Comparison of ENCODE assay signal across 22 mouse cellular contexts in the genomic region with DNA sequence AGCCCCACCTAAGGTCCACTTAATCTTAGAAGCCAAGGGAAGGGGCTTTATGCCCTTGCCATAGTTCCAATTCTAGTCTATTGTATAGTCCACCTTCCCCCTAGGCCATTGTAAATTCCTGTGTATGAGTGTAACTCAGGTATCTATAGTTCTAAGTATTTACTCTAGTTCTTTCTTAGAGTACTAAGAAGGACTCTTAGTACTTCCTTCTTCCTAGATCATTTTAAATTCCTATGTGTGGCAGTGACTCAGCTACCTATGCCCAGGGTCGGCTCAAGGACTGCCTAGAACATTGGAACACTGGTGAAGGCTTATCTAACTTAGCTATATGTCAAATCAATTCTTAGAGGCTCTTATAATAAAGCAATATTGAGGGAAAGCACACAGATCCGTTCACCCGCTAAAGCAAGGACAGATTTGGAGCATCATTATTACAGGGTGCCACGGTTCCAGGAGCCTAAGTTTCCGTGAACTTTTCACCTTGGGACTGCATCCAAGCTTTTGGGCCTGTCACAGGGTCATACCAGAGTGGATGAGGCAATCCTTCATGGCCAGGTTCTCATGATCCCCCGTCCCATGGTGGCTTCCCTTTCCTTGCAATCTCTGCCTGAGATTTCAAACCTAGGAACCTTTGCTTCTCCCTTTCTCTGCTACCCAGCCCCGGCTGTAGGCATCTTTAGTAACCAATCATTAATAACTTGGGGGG.
A peak's percentile ranks its signal among the peaks of the same experiment; 100 is the strongest.
DNase-seq lines count a peak whose midpoint lies in the region; ATAC-seq and TF ChIP-seq lines count a peak whose summit lies in the region.
"Had no signal": no experiment of that assay in that cellular context is flagged by ENCODE, and none has a peak within 500 bp of the region (broad histone marks: within the 10 kb centered on the region; RNA-seq: fewer than 3 reads in every experiment).

No protein-coding gene starts in this region.

- H3K36me3 ChIP-seq in liver, adult 2 months (ENCODE audit: control insufficient read depth, insufficient read depth, low read length) = no peaks in the 10 kb centered on the region
- H3K36me3 ChIP-seq in lung, postnatal 0 days (ENCODE audit: insufficient read depth, low read length) = no peaks in the 10 kb centered on the region
- H3K36me3 ChIP-seq: embryonic facial prominence, embryonic 13.5 days; embryonic facial prominence, embryonic 15.5 days; forebrain, embryonic 10.5 days; forebrain, embryonic 12.5 days had no signal

- no peaks in the 10 kb centered on the region for H3K79me2 ChIP-seq in liver, adult 2 months (ENCODE audit: control insufficient read depth, insufficient read depth, low read length)

- TF ChIP-seq POLR2A in liver, adult 2 months (IDR thresholded peaks at IDR 0.05; ENCODE audit: extremely low read depth, insufficient read depth, low read length) = no peak
- no peak for TF ChIP-seq POLR2A in lung, adult 2 months (IDR thresholded peaks at IDR 0.05; ENCODE audit: borderline replicate concordance, extremely low read depth, low read depth, low read length)

- WGBS in liver, adult 2 months = 29% methylated on average over 7 of the region's 7 CpGs
- WGBS in lung, postnatal 0 days = 50% methylated on average over 7 of the region's 7 CpGs
- WGBS in lung, adult 2 months = 55% methylated on average over 7 of the region's 7 CpGs

- no peak overlapping the region for H3K4me2 ChIP-seq in lung, postnatal 0 days (replicated peaks; ENCODE audit: low read depth, low read length)
- H3K4me2 ChIP-seq: embryonic facial prominence, embryonic 13.5 days; embryonic facial prominence, embryonic 15.5 days; forebrain, embryonic 12.5 days had no signal

- no peaks in the 10 kb centered on the region for H3K9me3 ChIP-seq in lung, postnatal 0 days (ENCODE audit: low read length)
- H3K9me3 ChIP-seq: embryonic facial prominence, embryonic 13.5 days; embryonic facial prominence, embryonic 15.5 days; forebrain, embryonic 10.5 days; forebrain, embryonic 12.5 days had no signal

- peak; percentile 63 for TF ChIP-seq EP300 in lung, postnatal 0 days (IDR thresholded peaks at IDR 0.05)

- H3K27ac ChIP-seq in liver, adult 2 months (replicated peaks; ENCODE audit: insufficient read depth, low read depth, low read length) = no peak overlapping the region; the same call in 1 of the 2 replicates
- H3K27ac ChIP-seq in lung, postnatal 0 days (ENCODE audit: low read length) = no peak overlapping the region
- H3K27ac ChIP-seq: embryonic facial prominence, embryonic 13.5 days; embryonic facial prominence, embryonic 15.5 days; forebrain, embryonic 10.5 days; forebrain, embryonic 12.5 days had no signal

- no peaks in the 10 kb centered on the region for H3K27me3 ChIP-seq in liver, adult 2 months (ENCODE audit: control insufficient read depth, insufficient read depth, low read length)
- H3K27me3 ChIP-seq in lung, postnatal 0 days (replicated peaks; ENCODE audit: insufficient read depth, low read length) = no peaks in the 10 kb centered on the region
- H3K27me3 ChIP-seq: embryonic facial prominence, embryonic 13.5 days; embryonic facial prominence, embryonic 15.5 days; forebrain, embryonic 12.5 days had no signal

- DNase-seq in liver, adult 2 months (ENCODE audit: extremely low read depth, low read depth, low spot score) = peak; percentile 82
- DNase-seq in liver = no peak
- DNase-seq in lung, postnatal 0 days (ENCODE audit: low spot score) = peak; percentile 77
- DNase-seq in lung, postnatal 4 days = no peak
- peak; percentile 22 for DNase-seq in lung, postnatal 36 days
- DNase-seq in lung, adult 2 months = no peak
- DNase-seq: adrenal gland, adult 2 months; adrenal gland, postnatal 10 days; adrenal gland, postnatal 25 days; cerebellum, adult 11 months; cerebellum, adult 18-20 months; cerebellum, adult 8-10 months; cerebellum, adult 9-11 months; cerebellum, postnatal 14 days; cerebellum, postnatal 36 days; embryo, embryonic 11 days had no signal

- H3K4me3 ChIP-seq in liver, adult 2 months (ENCODE audit: insufficient read depth, low read depth, low read length) = no peak overlapping the region
- no peak overlapping the region for H3K4me3 ChIP-seq in lung, postnatal 0 days (ENCODE audit: low read depth, low read length)
- H3K4me3 ChIP-seq in lung, adult 2 months (replicated peaks; ENCODE audit: extremely low read depth, low read depth, low read length) = no peak overlapping the region
- H3K4me3 ChIP-seq: embryonic facial prominence, embryonic 13.5 days; embryonic facial prominence, embryonic 15.5 days; erythroblast, embryonic 14.5 days; forebrain, embryonic 10.5 days; forebrain, embryonic 12.5 days had no signal

- no peak for TF ChIP-seq CTCF in liver, adult 2 months (IDR thresholded peaks at IDR 0.05; ENCODE audit: low read depth, low read length)
- no peak for TF ChIP-seq CTCF in lung, postnatal 0 days (IDR thresholded peaks at IDR 0.05)
- no peak for TF ChIP-seq CTCF in lung, adult 2 months (IDR thresholded peaks at IDR 0.05; ENCODE audit: insufficient read depth, low read length)

- no peak overlapping the region for H3K9ac ChIP-seq in liver, adult 2 months (ENCODE audit: low read depth, low read length)
- no peak overlapping the region for H3K9ac ChIP-seq in lung, postnatal 0 days (replicated peaks; ENCODE audit: low read depth)
- H3K9ac ChIP-seq: embryonic facial prominence, embryonic 13.5 days; embryonic facial prominence, embryonic 15.5 days; forebrain, embryonic 12.5 days had no signal

- peaks cover 4% of the 10 kb centered on the region; the same call in 1 of the 2 replicates for H3K4me1 ChIP-seq in liver, adult 2 months (ENCODE audit: control insufficient read depth, insufficient read depth, low read length)
- H3K4me1 ChIP-seq in lung, postnatal 0 days (ENCODE audit: insufficient read depth, low read depth, low read length) = no peaks in the 10 kb centered on the region
- H3K4me1 ChIP-seq in lung, adult 2 months (ENCODE audit: control insufficient read depth, insufficient read depth, low read length) = no peaks in the 10 kb centered on the region
- H3K4me1 ChIP-seq: embryonic facial prominence, embryonic 13.5 days; embryonic facial prominence, embryonic 15.5 days had no signal

- peak; percentile 85 for ATAC-seq in lung, postnatal 0 days
- ATAC-seq: forebrain, embryonic 14.5 days had no signal

Comparison
In these comparisons a context has a peak if more than half of its experiments do, and no peak if none do; other contexts are left out.
1. DNase-seq: peak in liver, adult 2 months (single experiment), lung, postnatal 0 days (single experiment) and lung, postnatal 36 days (single experiment); none in liver (single experiment), lung, postnatal 4 days (0 of 2) and lung, adult 2 months (single experiment).